Comparison of ENCODE assay signal across 25 mouse cellular contexts in the genomic region with DNA sequence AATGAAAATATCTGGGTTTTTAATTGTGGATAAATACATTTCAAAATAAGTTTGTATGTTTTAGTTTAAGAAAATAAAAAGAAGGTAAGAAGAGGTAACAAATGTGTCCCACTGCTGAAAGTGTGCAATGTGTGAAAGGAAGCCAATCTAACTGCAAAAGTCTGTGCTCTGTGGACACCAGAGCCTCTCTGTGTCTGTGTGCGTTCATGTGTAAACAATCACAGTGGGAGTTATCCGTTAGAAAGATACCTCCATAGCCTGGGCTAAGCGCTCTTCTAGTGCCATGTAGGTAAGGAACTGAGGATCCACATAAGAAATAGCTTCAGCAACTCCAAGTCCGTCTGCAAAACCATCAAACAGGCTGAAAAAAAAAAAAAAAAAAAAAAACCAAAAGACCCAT.
"Had no signal": no experiment of that assay in that cellular context is flagged by ENCODE, and none has a peak within 500 bp of the region (broad histone marks: within the 10 kb centered on the region; RNA-seq: fewer than 3 reads in every experiment).

No protein-coding gene starts in this region.

- H3K27me3 ChIP-seq: limb, embryonic 12.5 days; limb, embryonic 15.5 days; midbrain, embryonic 12.5 days; midbrain, embryonic 15.5 days; neural tube, embryonic 13.5 days had no signal

- H3K4me2 ChIP-seq: limb, embryonic 12.5 days; limb, embryonic 15.5 days; liver, embryonic 11.5 days; lung, embryonic 14.5 days; midbrain, embryonic 12.5 days; midbrain, embryonic 15.5 days; neural tube, embryonic 13.5 days had no signal

- H3K9me3 ChIP-seq: limb, embryonic 12.5 days; limb, embryonic 15.5 days; midbrain, embryonic 12.5 days; midbrain, embryonic 15.5 days; neural tube, embryonic 13.5 days had no signal

- H3K4me1 ChIP-seq: limb, embryonic 12.5 days; limb, embryonic 15.5 days; midbrain, embryonic 12.5 days; midbrain, embryonic 15.5 days; neural tube, embryonic 13.5 days had no signal

- DNase-seq: kidney, postnatal 25 days; layer of hippocampus, postnatal 36 days; left cerebral cortex, postnatal 4 days; liver, postnatal 0 days; lung, embryonic 14.5 days; right cerebral cortex, adult 18-20 months; right cerebral cortex, postnatal 14 days; right cerebral cortex, postnatal 4 days; thymus, adult 2 months; thymus, postnatal 14 days; thymus, postnatal 4 days had no signal

- H3K27ac ChIP-seq: kidney, postnatal 0 days; layer of hippocampus, adult 2 months; left cerebral cortex, adult 2 months; limb, embryonic 12.5 days; limb, embryonic 15.5 days; liver, embryonic 14.5 days; macrophage; midbrain, embryonic 12.5 days; midbrain, embryonic 15.5 days; neural tube, embryonic 13.5 days; stomach, postnatal 0 days had no signal

- H3K4me3 ChIP-seq: layer of hippocampus, adult 2 months; left cerebral cortex, adult 2 months; limb, embryonic 12.5 days; limb, embryonic 15.5 days; midbrain, embryonic 12.5 days; midbrain, embryonic 15.5 days; myocyte; neural tube, embryonic 13.5 days had no signal

- H3K9ac ChIP-seq: limb, embryonic 12.5 days; limb, embryonic 15.5 days; liver, embryonic 14.5 days; liver, postnatal 0 days; lung, embryonic 14.5 days; midbrain, embryonic 12.5 days; midbrain, embryonic 15.5 days; neural tube, embryonic 13.5 days had no signal

- ATAC-seq: liver, postnatal 0 days; lung, postnatal 0 days; midbrain, embryonic 15.5 days had no signal
